In genomic region chr17:56763741-56764250, GRCm38 (mm10) we compare ENCODE assay signal across 9 mouse cellular contexts. TPM values are rescaled to one million over a fixed set of nuclear protein-coding genes. Genes with fewer than 3 reads are reported as not detected.
A peak's percentile ranks its signal among the peaks of the same experiment; 100 is the strongest.
DNase-seq lines count a peak whose midpoint lies in the region; ATAC-seq and TF ChIP-seq lines count a peak whose summit lies in the region.
"Had no signal": no experiment of that assay in that cellular context is flagged by ENCODE, and none has a peak within 500 bp of the region (broad histone marks: within the 10 kb centered on the region; RNA-seq: fewer than 3 reads in every experiment).

No protein-coding gene starts in this region.

- peak overlapping the region; percentile 75 for H3K4me3 ChIP-seq in heart, embryonic 13.5 days
- peak overlapping the region; percentile 97 for H3K4me3 ChIP-seq in bone marrow macrophage, adult 2 months (ENCODE audit: insufficient read depth, low read length)
- H3K4me3 ChIP-seq in hindbrain, embryonic 13.5 days, result peak overlapping the region; percentile 69
- peak overlapping the region; percentile 72 for H3K4me3 ChIP-seq in midbrain, embryonic 13.5 days (replicated peaks)

- TF ChIP-seq POLR2A in bone marrow macrophage, adult 2 months (IDR thresholded peaks at IDR 0.05; ENCODE audit: borderline replicate concordance, low read depth, low read length), result no peak

- DNase-seq in heart, adult 18-20 months, result no peak
- DNase-seq in gastrocnemius, postnatal 4 days (ENCODE audit: low spot score in 2 of 2), result no peak
- no peak for DNase-seq in layer of hippocampus, adult 11-12 months (ENCODE audit: low spot score)
- DNase-seq in left cerebral cortex, adult 11 months (ENCODE audit: low spot score), result no peak

- TF ChIP-seq CTCF in bone marrow macrophage, adult 2 months (IDR thresholded peaks at IDR 0.05; ENCODE audit: low read depth, low read length), result no peak

- no peaks in the 10 kb centered on the region for H3K9me3 ChIP-seq in heart, embryonic 13.5 days
- no peaks in the 10 kb centered on the region for H3K9me3 ChIP-seq in hindbrain, embryonic 13.5 days
- no peaks in the 10 kb centered on the region for H3K9me3 ChIP-seq in midbrain, embryonic 13.5 days

- peak overlapping the region; percentile 89 for H3K9ac ChIP-seq in heart, embryonic 13.5 days
- no peak overlapping the region for H3K9ac ChIP-seq in hindbrain, embryonic 13.5 days
- no peak overlapping the region for H3K9ac ChIP-seq in midbrain, embryonic 13.5 days (replicated peaks)

- H3K4me2 ChIP-seq in heart, embryonic 13.5 days, result peak overlapping the region; percentile 92
- H3K4me2 ChIP-seq in hindbrain, embryonic 13.5 days, result peak overlapping the region; percentile 62
- peak overlapping the region; percentile 72 for H3K4me2 ChIP-seq in midbrain, embryonic 13.5 days (replicated peaks)

- peaks cover 15% of the 10 kb centered on the region; the same call in 1 of the 2 replicates for H3K27me3 ChIP-seq in heart, embryonic 13.5 days (replicated peaks)
- H3K27me3 ChIP-seq in hindbrain, embryonic 13.5 days, result peaks cover 22% of the 10 kb centered on the region
- peaks cover 28% of the 10 kb centered on the region for H3K27me3 ChIP-seq in midbrain, embryonic 13.5 days
- H3K27me3 ChIP-seq: Patski had no signal

- 66% methylated on average over 8 of the region's 8 CpGs for WGBS in heart, embryonic 13.5 days
- 78% methylated on average over 8 of the region's 8 CpGs for WGBS in hindbrain, embryonic 13.5 days
- 76% methylated on average over 8 of the region's 8 CpGs for WGBS in midbrain, embryonic 13.5 days

- H3K27ac ChIP-seq in heart, embryonic 13.5 days (replicated peaks), result peak overlapping the region; percentile 96
- H3K27ac ChIP-seq in bone marrow macrophage, adult 2 months (ENCODE audit: insufficient read depth, low read depth, low read length), result 0 out of 2 replicates have a peak overlapping the region, but pooled peaks have one; percentile 53
- H3K27ac ChIP-seq in hindbrain, embryonic 13.5 days, result peak overlapping the region; percentile 96; the same call in 1 of the 2 replicates
- H3K27ac ChIP-seq in midbrain, embryonic 13.5 days, result peak overlapping the region; percentile 94

- peaks cover 26% of the 10 kb centered on the region for H3K36me3 ChIP-seq in heart, embryonic 13.5 days
- peaks cover 25% of the 10 kb centered on the region for H3K36me3 ChIP-seq in hindbrain, embryonic 13.5 days
- peaks cover 23% of the 10 kb centered on the region for H3K36me3 ChIP-seq in midbrain, embryonic 13.5 days

- peaks cover 33% of the 10 kb centered on the region for H3K4me1 ChIP-seq in heart, embryonic 13.5 days
- peaks cover 2% of the 10 kb centered on the region; the same call in 1 of the 2 replicates for H3K4me1 ChIP-seq in bone marrow macrophage, adult 2 months (ENCODE audit: control insufficient read depth, insufficient read depth, low read length)
- H3K4me1 ChIP-seq in hindbrain, embryonic 13.5 days (replicated peaks), result peaks cover 29% of the 10 kb centered on the region
- H3K4me1 ChIP-seq in midbrain, embryonic 13.5 days (replicated peaks), result peaks cover 30% of the 10 kb centered on the region

- no peak for ATAC-seq in heart, embryonic 13.5 days (ENCODE audit: extremely low read depth, insufficient number of reproducible peaks, low FRiP score, low TSS enrichment)
- ATAC-seq in hindbrain, embryonic 13.5 days (ENCODE audit: low FRiP score), result no peak
- no peak for ATAC-seq in midbrain, embryonic 13.5 days

RNA-seq across cellular contexts. Expression of gene Dus3l, which starts 0.8 kb away (rescaled TPM):
- 31.9 and 33.2 TPM in 2 replicates for polyA plus RNA-seq in heart, embryonic 13.5 days (2015; fragmentation: Nextera tagmentation; extraction: Ambion mirVana)
- 10 to 100 TPM; 15.3 to 16.1 TPM for total RNA-seq in heart, adult 18-20 months (2021)
- polyA plus RNA-seq in bone marrow macrophage, adult 2 months (2012; ENCODE audit: insufficient read depth, insufficient read length, missing spikeins), result 21.4 and 24.9 TPM in 2 replicates
- polyA plus RNA-seq in hindbrain, embryonic 13.5 days (2015; fragmentation: Nextera tagmentation; extraction: Ambion mirVana), result 67.1 and 68.7 TPM in 2 replicates
- 63.7 TPM in 2 replicates for polyA plus RNA-seq in midbrain, embryonic 13.5 days (2015; fragmentation: Nextera tagmentation; extraction: Ambion mirVana)
- total RNA-seq in gastrocnemius, postnatal 4 days (2021), result 10 to 100 TPM; 21.6 to 21.7 TPM

RNA-seq across cellular contexts. Expression of gene Prr22, which starts 6.3 kb away (rescaled TPM):
- polyA plus RNA-seq in heart, embryonic 13.5 days (2015; fragmentation: Nextera tagmentation; extraction: Ambion mirVana), result 0.78 and 1.0 TPM in 2 replicates
- under 1 TPM in 1 of 2 experiments, not detected in 1; 0.32 TPM for total RNA-seq in heart, adult 18-20 months (2021)
- polyA plus RNA-seq in bone marrow macrophage, adult 2 months (2012; ENCODE audit: insufficient read depth, insufficient read length, missing spikeins), result not detected in 2 replicates
- polyA plus RNA-seq in hindbrain, embryonic 13.5 days (2015; fragmentation: Nextera tagmentation; extraction: Ambion mirVana), result 1.0 TPM in 2 replicates
- polyA plus RNA-seq in midbrain, embryonic 13.5 days (2015; fragmentation: Nextera tagmentation; extraction: Ambion mirVana), result 1.7 and 1.9 TPM in 2 replicates
- total RNA-seq in gastrocnemius, postnatal 4 days (2021), result under 1 TPM; 0.47 to 0.49 TPM

RNA-seq across cellular contexts. Expression of gene Nrtn, which starts 6.5 kb away (rescaled TPM):
- polyA plus RNA-seq in heart, embryonic 13.5 days (2015; fragmentation: Nextera tagmentation; extraction: Ambion mirVana), result 7.9 and 8.6 TPM in 2 replicates
- 10 to 100 TPM; 25.1 to 32.1 TPM for total RNA-seq in heart, adult 18-20 months (2021)
- 0.55 and 0.80 TPM in 2 replicates for polyA plus RNA-seq in bone marrow macrophage, adult 2 months (2012; ENCODE audit: insufficient read depth, insufficient read length, missing spikeins)
- polyA plus RNA-seq in hindbrain, embryonic 13.5 days (2015; fragmentation: Nextera tagmentation; extraction: Ambion mirVana), result 0.78 and 1.5 TPM in 2 replicates
- polyA plus RNA-seq in midbrain, embryonic 13.5 days (2015; fragmentation: Nextera tagmentation; extraction: Ambion mirVana), result 2.9 and 4.0 TPM in 2 replicates
- 1 to 10 TPM; 1.0 to 1.9 TPM for total RNA-seq in gastrocnemius, postnatal 4 days (2021)

RNA-seq across cellular contexts. Expression of gene Vmac, which starts 46.0 kb away (rescaled TPM):
- 12.7 and 13.3 TPM in 2 replicates for polyA plus RNA-seq in heart, embryonic 13.5 days (2015; fragmentation: Nextera tagmentation; extraction: Ambion mirVana)
- total RNA-seq in heart, adult 18-20 months (2021), result 1 to 10 TPM; 3.3 to 4.5 TPM
- polyA plus RNA-seq in bone marrow macrophage, adult 2 months (2012; ENCODE audit: insufficient read depth, insufficient read length, missing spikeins), result 11.0 and 13.7 TPM in 2 replicates
- 14.9 and 17.8 TPM in 2 replicates for polyA plus RNA-seq in hindbrain, embryonic 13.5 days (2015; fragmentation: Nextera tagmentation; extraction: Ambion mirVana)
- polyA plus RNA-seq in midbrain, embryonic 13.5 days (2015; fragmentation: Nextera tagmentation; extraction: Ambion mirVana), result 15.5 and 18.2 TPM in 2 replicates
- 1 to 10 TPM; 7.5 to 8.0 TPM for total RNA-seq in gastrocnemius, postnatal 4 days (2021)

RNA-seq across cellular contexts. Expression of gene Ndufa11, which starts 46.2 kb away (rescaled TPM):
- polyA plus RNA-seq in heart, embryonic 13.5 days (2015; fragmentation: Nextera tagmentation; extraction: Ambion mirVana), result 783 and 886 TPM in 2 replicates
- total RNA-seq in heart, adult 18-20 months (2021), result 100 to 1,000 TPM; 844 to 954 TPM
- 75.1 and 96.1 TPM in 2 replicates for polyA plus RNA-seq in bone marrow macrophage, adult 2 months (2012; ENCODE audit: insufficient read depth, insufficient read length, missing spikeins)
- polyA plus RNA-seq in hindbrain, embryonic 13.5 days (2015; fragmentation: Nextera tagmentation; extraction: Ambion mirVana), result 507 and 515 TPM in 2 replicates
- polyA plus RNA-seq in midbrain, embryonic 13.5 days (2015; fragmentation: Nextera tagmentation; extraction: Ambion mirVana), result 465 and 479 TPM in 2 replicates
- 100 to 1,000 TPM; 358 to 365 TPM for total RNA-seq in gastrocnemius, postnatal 4 days (2021)
